Mouse (Mus musculus) NIH3T3 (cell line): Measurements from ENCODE around the gene Hsd17b6.
"Not testable (repeated sequence)": the region's sequence is repeated elsewhere in the genome, so short reads cannot be mapped to it uniquely, and the experiment has no call there.

Experiments used
- DNase-seq: peaks from one replicate; pipeline ENCODE4 v3.0.0-alpha.2; 2012; ENCODE audit warnings: low read depth

Hsd17b6 gene

DNA sequence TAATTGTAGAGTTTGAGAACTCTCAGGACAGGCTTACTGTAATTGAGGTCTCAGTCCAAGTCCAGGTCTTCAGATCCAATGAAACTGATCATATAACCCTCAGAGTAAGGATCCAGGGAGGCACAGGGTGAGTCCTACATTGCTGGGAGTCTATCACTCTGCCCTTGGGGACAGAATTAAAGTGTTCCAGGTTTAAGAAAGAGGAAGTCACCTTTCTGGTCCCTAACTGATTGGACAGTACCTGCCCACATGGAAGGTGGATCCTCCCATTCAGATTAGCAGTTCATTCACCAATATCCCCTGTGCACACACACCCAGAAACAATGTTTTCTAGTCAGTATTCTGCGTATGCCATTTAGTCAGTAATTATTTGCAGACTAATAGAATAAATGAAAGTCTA lies at the start of gene Hsd17b6:
Gene Hsd17b6 (minus strand): TSS at position 166 of the 400 bp plus-strand sequence.
- DNase-seq = no peak

- no peak for DNase-seq
Observed at GRCm38 (mm10) chr10:128053001-128053400, 45.6 kb upstream of the Hsd17b6 start.

DNA sequence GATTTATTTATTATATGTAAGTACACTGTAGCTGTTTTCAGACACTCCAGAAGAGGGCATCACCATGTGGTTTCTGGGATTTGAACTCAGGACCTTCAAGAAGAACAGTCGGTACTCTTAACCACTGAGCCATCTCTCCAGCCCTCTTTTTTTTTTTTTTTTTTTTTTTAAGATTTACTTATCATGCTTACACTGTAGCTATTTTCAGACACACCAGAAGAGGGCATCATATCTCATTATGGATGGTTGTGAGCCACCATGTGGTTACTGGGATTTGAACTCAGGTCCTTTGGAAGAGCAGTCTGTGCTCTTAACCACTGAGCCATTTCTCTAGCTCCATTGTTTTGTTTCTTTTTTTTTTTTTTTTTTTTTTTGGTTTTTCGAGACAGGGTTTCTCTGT lies 44.7 kb upstream of the Hsd17b6 start:
- DNase-seq = not testable (repeated sequence)

DNA sequence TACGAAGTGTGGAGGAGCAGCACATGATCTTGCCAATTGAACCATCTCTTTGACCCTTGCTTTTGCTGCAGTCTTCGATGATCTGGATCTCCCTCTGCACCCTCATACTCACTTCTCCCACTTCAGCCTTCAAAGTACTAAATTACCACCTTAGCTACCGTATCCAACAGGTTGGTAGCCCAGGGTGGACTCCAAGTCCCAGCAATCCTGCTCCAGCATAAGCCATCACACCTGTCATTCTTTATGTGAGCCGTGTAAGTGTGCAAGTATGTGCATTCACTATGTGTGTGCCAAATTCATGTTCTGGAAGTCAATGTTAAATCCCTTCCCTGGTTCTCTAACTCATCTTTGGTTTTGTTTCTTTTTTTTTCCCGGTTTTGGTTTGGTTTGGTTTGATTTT lies 44.2 kb upstream of the Hsd17b6 start:
- no peak for DNase-seq

GRCm38 (mm10) chr10:128050355-128050754 lies 42.9 kb upstream of the Hsd17b6 start:
- DNase-seq = no peak

DNA sequence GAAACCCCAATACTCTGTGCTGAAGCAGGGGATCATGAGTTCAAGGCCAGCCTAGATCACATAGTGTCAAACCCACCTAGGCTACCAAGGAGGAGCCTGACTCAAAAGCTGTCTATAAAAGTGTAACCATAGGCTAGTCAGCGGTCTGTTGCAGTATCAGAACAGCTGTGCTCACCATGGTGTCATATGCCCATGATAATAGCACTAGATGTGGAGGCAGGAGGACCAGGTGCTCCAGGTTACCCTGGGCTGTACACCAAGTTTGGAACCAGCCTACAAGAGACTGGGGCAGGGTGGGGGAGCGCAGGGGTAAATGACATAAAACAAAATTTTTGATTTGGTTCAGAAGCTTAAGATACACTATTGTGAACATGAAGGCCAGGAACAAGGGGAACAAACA lies 42.3 kb upstream of the Hsd17b6 start:
- DNase-seq = no peak

GRCm38 (mm10) chr10:128048157-128048556 lies 40.7 kb upstream of the Hsd17b6 start:
- no peak for DNase-seq

DNA sequence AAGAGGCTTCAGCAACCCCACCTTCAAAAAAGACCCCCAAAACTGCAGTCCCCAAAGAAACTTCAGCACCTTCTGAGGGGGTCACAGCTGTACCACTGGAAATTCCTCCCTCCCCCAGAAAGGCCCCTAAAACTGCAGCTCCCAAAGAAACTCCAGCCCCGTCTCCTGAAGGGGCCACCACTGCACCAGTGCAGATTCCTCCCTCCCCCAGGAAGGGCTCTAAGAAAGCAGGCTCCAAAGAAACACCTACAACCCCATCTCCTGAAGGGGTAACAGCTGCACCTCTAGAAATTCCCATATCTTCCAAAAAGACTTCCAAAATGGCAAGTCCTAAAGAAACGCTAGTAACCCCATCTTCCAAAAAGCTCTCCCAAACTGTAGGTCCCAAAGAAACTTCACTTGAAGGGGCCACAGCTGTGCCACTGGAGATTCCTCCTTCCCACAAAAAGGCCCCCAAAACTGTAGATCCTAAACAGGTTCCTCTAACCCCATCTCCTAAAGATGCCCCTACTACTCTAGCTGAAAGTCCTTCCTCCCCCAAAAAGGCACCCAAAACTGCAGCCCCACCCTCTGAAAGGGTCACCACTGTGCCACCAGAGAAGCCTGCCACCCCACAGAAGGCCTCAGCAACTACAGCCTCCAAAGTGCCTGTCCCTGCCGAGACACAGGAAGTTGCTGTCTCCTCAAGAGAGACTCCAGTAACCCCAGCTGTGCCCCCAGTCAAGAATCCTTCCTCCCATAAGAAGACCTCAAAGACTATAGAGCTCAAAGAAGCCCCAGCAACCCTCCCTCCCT lies 35.8 kb upstream of the Hsd17b6 start:
- DNase-seq = no peak

DNA sequence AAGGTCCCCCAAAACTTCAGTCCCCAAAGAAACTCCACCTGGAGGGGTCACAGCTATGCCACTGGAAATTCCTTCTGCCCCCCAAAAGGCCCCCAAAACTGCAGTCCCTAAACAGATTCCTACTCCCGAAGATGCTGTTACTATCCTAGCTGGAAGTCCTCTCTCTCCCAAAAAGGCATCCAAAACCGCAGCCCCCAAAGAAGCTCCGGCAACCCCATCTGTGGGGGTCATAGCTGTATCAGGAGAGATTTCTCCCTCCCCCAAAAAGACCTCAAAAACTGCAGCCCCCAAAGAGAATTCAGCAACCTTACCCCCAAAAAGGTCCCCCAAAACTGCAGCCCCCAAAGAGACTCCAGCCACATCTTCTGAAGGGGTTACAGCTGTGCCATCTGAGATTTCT lies 35.1 kb upstream of the Hsd17b6 start:
- no peak for DNase-seq

- no peak for DNase-seq
Observed at GRCm38 (mm10) chr10:128041636-128042035, 34.2 kb upstream of the Hsd17b6 start.

DNA sequence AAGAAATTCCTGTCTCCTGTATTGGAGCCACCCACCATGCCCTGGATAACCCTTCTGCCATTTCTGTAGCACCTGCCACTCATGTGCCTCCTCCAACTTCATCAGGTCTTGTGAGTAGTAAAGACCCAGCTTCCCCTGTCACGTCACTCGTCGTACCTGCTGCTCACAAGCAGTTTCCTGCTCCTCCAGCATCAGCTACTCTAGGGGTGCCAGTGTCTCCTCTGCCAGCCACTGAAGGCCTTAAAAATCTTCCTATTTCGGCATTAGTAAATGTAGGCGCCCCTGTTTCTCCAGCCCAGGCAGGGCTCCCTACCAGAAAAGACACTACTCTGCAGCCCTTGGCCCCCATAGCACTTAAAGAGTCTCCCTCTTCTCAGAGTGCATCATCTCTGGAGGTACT lies 32.9 kb upstream of the Hsd17b6 start:
- DNase-seq = no peak

DNA sequence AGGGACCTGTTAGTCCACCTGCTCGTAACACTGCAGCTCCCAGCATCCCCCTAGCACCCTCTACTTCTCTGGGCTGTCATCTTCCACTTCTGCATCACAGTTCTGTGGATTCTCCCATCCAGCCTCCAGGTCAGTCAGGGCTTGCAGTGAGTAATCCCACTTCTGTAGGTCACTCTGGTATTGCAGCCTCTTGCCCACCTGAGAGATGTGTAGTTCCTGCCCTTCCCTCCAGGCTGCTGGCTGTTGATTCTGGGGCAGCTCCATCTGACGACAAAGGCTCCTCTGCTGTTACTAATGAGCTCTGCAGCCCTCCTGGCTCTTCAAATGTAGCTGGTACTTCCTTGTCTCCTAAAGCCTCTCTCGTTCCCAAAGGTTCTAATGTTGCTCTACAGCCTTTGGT lies 32.4 kb upstream of the Hsd17b6 start:
- DNase-seq = no peak

DNA sequence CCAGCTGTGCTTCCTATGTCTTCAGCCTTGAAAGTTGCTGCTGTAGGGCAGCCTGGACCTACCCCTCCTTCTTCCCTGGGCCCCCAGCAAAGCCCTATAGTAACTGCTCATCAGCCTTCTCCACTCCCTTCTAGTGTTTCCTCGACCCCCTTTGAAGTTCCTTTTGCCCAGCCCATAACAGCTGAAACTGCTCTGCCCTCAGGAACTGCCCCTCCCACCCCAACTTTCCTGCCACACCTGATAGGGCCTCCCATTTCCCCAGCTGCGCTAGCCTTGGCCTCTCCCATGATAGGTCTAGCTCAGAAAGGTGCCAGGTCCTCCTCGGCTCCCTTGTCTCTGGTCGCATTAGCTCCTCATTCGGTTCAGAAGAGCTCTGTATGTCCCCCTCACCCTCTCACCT lies 31.8 kb upstream of the Hsd17b6 start:
- DNase-seq = no peak

GRCm38 (mm10) chr10:128037921-128038320 lies 30.5 kb upstream of the Hsd17b6 start:
- DNase-seq = no peak

GRCm38 (mm10) chr10:128036746-128037425 lies 29.5 kb upstream of the Hsd17b6 start:
- DNase-seq = peak; percentile 91

DNA sequence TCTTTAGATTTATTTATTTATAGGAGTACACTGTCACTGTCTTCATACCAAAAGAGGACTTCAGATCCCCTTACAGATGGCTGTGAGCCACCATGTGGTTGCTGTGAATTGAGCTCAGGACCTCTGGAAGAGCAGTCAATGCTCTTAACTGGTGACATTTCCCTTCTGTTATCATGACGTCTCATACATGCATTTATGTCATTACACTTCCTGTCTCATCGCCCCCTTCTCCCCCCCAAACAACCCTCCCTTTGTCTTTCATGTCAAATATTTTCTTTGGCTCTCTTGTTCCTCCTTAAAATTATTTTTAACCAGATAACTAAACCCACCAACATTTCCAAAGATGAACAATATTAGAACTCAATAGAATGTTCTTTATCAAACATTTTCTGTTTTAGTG lies 23.4 kb upstream of the Hsd17b6 start:
- no peak for DNase-seq

DNA sequence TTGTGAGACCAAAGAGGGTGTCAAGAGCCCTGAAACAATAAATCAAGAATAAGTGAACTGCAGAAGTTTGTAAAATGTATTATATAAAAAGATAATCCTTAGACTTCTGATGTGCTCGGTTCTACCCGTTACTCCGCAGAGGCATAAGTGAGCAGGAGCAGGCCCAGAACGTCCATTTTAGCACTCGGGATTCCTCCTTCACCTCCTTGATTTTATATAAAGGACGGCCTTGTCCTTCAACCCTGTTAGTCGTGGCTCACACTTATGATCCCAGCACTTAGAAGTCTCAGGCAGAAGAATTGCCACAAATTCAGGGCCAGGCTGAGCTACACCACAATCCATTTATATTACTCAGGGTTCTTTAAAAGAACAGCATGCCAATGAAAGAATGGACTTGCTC lies 22.5 kb upstream of the Hsd17b6 start:
- no peak for DNase-seq

DNA sequence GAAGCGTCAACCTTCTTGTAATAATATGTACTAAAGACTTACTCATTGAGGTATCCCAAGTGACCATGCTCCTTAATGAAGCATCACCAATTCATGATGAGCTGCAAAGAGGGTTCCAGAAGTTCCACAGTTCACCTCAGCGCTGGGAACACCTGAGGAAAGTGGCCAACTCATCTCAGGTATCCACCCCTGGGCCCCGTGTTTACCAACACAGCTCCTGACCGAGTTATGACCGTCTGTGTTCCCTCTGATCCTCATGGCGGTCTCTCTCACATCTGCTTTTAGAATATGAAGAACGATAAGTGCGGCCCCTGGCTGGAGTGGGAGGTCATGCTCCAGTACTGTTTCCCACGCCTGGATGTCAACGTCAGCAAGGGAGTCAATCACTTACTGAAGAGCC lies 16.1 kb upstream of the Hsd17b6 start:
- no peak for DNase-seq

- no peak for DNase-seq
Observed at GRCm38 (mm10) chr10:128022196-128022595, 14.8 kb upstream of the Hsd17b6 start.

DNA sequence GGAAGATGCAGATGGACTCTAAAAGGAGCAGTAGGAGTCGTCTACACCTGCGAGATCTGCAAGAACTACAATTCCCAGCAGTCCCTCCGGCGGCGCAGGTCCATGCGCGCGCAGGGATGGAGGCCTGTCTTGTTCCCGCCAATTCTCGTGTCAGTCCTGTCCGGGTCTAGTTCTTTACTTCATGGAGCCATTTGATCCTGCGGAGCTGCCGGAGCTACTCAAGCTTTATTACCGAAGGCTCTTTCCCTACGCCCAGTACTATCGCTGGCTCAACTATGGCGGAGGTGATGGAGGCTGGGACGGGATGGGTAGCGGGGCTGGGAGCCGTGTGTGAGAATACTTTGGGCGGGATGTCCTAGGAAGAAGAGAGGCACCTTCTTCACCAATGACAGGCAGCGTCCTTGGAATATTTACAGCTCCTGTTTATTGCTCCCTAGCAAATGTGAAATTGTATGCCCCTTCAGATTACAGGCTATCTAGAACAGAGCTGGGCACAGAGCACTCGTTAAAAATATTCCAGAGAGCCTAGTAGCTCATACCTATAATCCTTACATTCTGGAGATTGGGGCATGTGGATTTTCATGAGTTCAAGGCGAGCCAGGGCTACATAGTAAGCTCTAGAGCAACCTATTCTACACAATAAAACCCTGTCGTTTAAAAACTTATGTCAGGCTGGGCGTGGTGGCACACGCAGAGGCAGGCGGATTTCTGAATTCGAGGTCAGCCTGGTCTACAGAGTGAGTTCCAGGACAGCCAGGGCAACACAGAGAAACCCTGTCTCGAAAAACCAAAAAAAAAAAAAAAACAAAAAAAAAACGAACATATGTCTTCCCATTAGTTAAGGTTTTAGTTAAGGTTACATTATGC lies 7.9 kb upstream of the Hsd17b6 start, which contains the start of gene Prim1:
Gene Prim1 (plus strand): TSS at position 101 of the 867 bp plus-strand sequence.
- peak; percentile 90 for DNase-seq

- DNase-seq = no peak
Observed at GRCm38 (mm10) chr10:128009735-128010134, 2.3 kb upstream of the Hsd17b6 start.

GRCm38 (mm10) chr10:128008207-128008889 lies 937 bp upstream of the Hsd17b6 start:
- peak; percentile 93 for DNase-seq
